Mouse (Mus musculus) stomach, embryonic 16.5 days (tissue): ENCODE results near the gene Ccnl1. TPM values are rescaled to one million over a fixed set of nuclear protein-coding genes. Genes with fewer than 3 reads are reported as not detected.
A peak's percentile ranks its signal among the peaks of the same experiment; 100 is the strongest.

Experiments used
- ATAC-seq: fragments of 200-750 bp; cut with Nextera tagmentation; 2 replicates; pipeline ENCODE4 v1.8.0; 2017; ENCODE audit warnings: moderate number of reproducible peaks, moderate TSS enrichment; ENCODE audit not compliant: insufficient read depth, low FRiP score
- H3K27ac ChIP-seq: fragments of 300-500 bp; sonication (generic); 2 replicates; pipeline ENCODE4 v1.5.1; 2014; ENCODE audit warnings: low read length
- H3K27me3 ChIP-seq: fragments of 300-500 bp; sonication (generic); 2 replicates; pipeline ENCODE4 v1.6.1; 2014; ENCODE audit warnings: low read length, control low read depth, mixed read lengths; ENCODE audit not compliant: control insufficient read depth, insufficient read depth
- H3K36me3 ChIP-seq: fragments of 300-500 bp; sonication (generic); 2 replicates; pipeline ENCODE4 v1.6.1; 2014; ENCODE audit warnings: low read length; ENCODE audit not compliant: control insufficient read depth, insufficient read depth
- H3K4me1 ChIP-seq: fragments of 300-500 bp; sonication (generic); 2 replicates; pipeline ENCODE4 v1.6.1; 2014; ENCODE audit warnings: low read length, control low read depth, mixed read lengths; ENCODE audit not compliant: control insufficient read depth, insufficient read depth
- H3K4me2 ChIP-seq: fragments of 300-500 bp; sonication (generic); 2 replicates; pipeline ENCODE4 v1.6.1; 2014; ENCODE audit warnings: low read depth, low read length, mixed read lengths
- H3K4me3 ChIP-seq: fragments of 300-500 bp; sonication (generic); replicated peaks from 2 replicates; pipeline ENCODE4 v1.5.1; 2014; ENCODE audit warnings: mild to moderate bottlenecking, low read length
- H3K9ac ChIP-seq: fragments of 300-500 bp; sonication (generic); 2 replicates; pipeline ENCODE4 v1.6.1; 2014; ENCODE audit warnings: low read length
- H3K9me3 ChIP-seq: fragments of 300-500 bp; sonication (generic); replicated peaks from 2 replicates; pipeline ENCODE4 v1.6.1; 2016; ENCODE audit warnings: low read length, control low read depth; ENCODE audit not compliant: control insufficient read depth
- WGBS: fragments of 180-500 bp; shearing (Covaris S2); extraction: QIAGEN DNeasy Blood & Tissue Kit; methylation state at CpG from one replicate; pipeline ENCODE4 v1.1.7; 2014; 5-methylcytosine and 5-hydroxymethylcytosine counted together
- polyA plus RNA-seq: library from polyadenylated mRNA; unstranded; fragments of >200 nt; fragmentation: Nextera tagmentation; extraction: Ambion mirVana; gene quantifications from 2 replicates; pipeline ENCODE4 v1.2.1, GENCODE M21; 2015

Ccnl1 gene
- polyA plus RNA-seq = 97.3 and 100 TPM in 2 replicates

GRCm38 (mm10) chr3:65958102-65958839 lies at the start of gene Ccnl1:
Gene Ccnl1, minus strand, starts transcription at chr3:65958249.
- Histone ChIP-seq H3K27ac (peak within 1 kb of the TSS; percentile 100), H3K4me3 (peak within 1 kb of the TSS; percentile 100), H3K27me3 (no peaks in the 10 kb centered on the region), H3K9ac (peak within 1 kb of the TSS; percentile 99), H3K4me2 (peak within 1 kb of the TSS; percentile 96), H3K4me1 (peaks cover 22% of the 10 kb centered on the region), H3K36me3 (peaks cover 5% of the 10 kb centered on the region), H3K9me3 (no peaks in the 10 kb centered on the region)
- under 1% methylated on average over 70 of the region's 70 CpGs for WGBS
- peak; percentile 97 for ATAC-seq

GRCm38 (mm10) chr3:66004989-66005388 lies 46.9 kb upstream of the Ccnl1 start:
- Histone ChIP-seq H3K4me2 (no peak overlapping the region), H3K4me1 (no peaks in the 10 kb centered on the region), H3K36me3 (no peaks in the 10 kb centered on the region), H3K9me3 (no peaks in the 10 kb centered on the region), H3K4me3 (no peak overlapping the region), H3K9ac (no peak overlapping the region), H3K27me3 (no peaks in the 10 kb centered on the region), H3K27ac (no peak overlapping the region)
- no peak for ATAC-seq
- WGBS = 81% methylated on average over 4 of the region's 4 CpGs

- Histone ChIP-seq H3K27ac (no peak overlapping the region), H3K9me3 (no peaks in the 10 kb centered on the region), H3K4me2 (no peak overlapping the region), H3K27me3 (no peaks in the 10 kb centered on the region), H3K4me1 (no peaks in the 10 kb centered on the region), H3K9ac (no peak overlapping the region), H3K4me3 (no peak overlapping the region), H3K36me3 (no peaks in the 10 kb centered on the region)
- WGBS = 62% methylated on average over 7 of the region's 7 CpGs
- no peak for ATAC-seq
Observed at GRCm38 (mm10) chr3:66004220-66004951, 46.3 kb upstream of the Ccnl1 start.

- H3K9me3 ChIP-seq = no peaks in the 10 kb centered on the region
- H3K27ac ChIP-seq = no peak overlapping the region
- no peak overlapping the region for H3K4me3 ChIP-seq
- H3K36me3 ChIP-seq = no peaks in the 10 kb centered on the region
- H3K4me1 ChIP-seq = no peaks in the 10 kb centered on the region
- no peak overlapping the region for H3K4me2 ChIP-seq
- H3K9ac ChIP-seq = no peak overlapping the region
- WGBS = 78% methylated on average over 2 of the region's 2 CpGs
- ATAC-seq = no peak
- H3K27me3 ChIP-seq = no peaks in the 10 kb centered on the region
Observed at GRCm38 (mm10) chr3:66000400-66000799, 42.4 kb upstream of the Ccnl1 start.

GRCm38 (mm10) chr3:65997360-65998008 lies 39.4 kb upstream of the Ccnl1 start:
- no peak overlapping the region for H3K4me3 ChIP-seq
- no peaks in the 10 kb centered on the region for H3K9me3 ChIP-seq
- 67% methylated on average over 7 of the region's 7 CpGs for WGBS
- no peaks in the 10 kb centered on the region for H3K27me3 ChIP-seq
- H3K27ac ChIP-seq = no peak overlapping the region
- H3K9ac ChIP-seq = no peak overlapping the region
- no peaks in the 10 kb centered on the region for H3K36me3 ChIP-seq
- H3K4me2 ChIP-seq = no peak overlapping the region
- H3K4me1 ChIP-seq = no peaks in the 10 kb centered on the region
- ATAC-seq = no peak

GRCm38 (mm10) chr3:65992395-65993340 lies 34.6 kb upstream of the Ccnl1 start:
- H3K4me3 ChIP-seq = no peak overlapping the region
- 71% methylated on average over 11 of the region's 11 CpGs for WGBS
- no peaks in the 10 kb centered on the region for H3K4me1 ChIP-seq
- H3K4me2 ChIP-seq = no peak overlapping the region
- H3K27ac ChIP-seq = no peak overlapping the region
- no peak for ATAC-seq
- no peaks in the 10 kb centered on the region for H3K9me3 ChIP-seq
- H3K27me3 ChIP-seq = no peaks in the 10 kb centered on the region
- no peak overlapping the region for H3K9ac ChIP-seq
- no peaks in the 10 kb centered on the region for H3K36me3 ChIP-seq

GRCm38 (mm10) chr3:65990957-65991646 lies 33.1 kb upstream of the Ccnl1 start:
- Histone ChIP-seq H3K36me3 (no peaks in the 10 kb centered on the region), H3K4me2 (no peak overlapping the region), H3K4me3 (no peak overlapping the region), H3K27me3 (no peaks in the 10 kb centered on the region), H3K9ac (no peak overlapping the region), H3K4me1 (no peaks in the 10 kb centered on the region), H3K27ac (no peak overlapping the region), H3K9me3 (no peaks in the 10 kb centered on the region)
- 10% methylated on average over 3 of the region's 3 CpGs for WGBS
- no peak for ATAC-seq

- no peak for ATAC-seq
- no peaks in the 10 kb centered on the region for H3K36me3 ChIP-seq
- no peak overlapping the region for H3K9ac ChIP-seq
- WGBS = 66% methylated on average over 4 of the region's 4 CpGs
- no peak overlapping the region for H3K4me2 ChIP-seq
- H3K27me3 ChIP-seq = no peaks in the 10 kb centered on the region
- H3K9me3 ChIP-seq = no peaks in the 10 kb centered on the region
- H3K4me1 ChIP-seq = no peaks in the 10 kb centered on the region
- H3K27ac ChIP-seq = no peak overlapping the region
- no peak overlapping the region for H3K4me3 ChIP-seq
Observed at GRCm38 (mm10) chr3:65990524-65990923, 32.5 kb upstream of the Ccnl1 start.
